Mouse (Mus musculus): ENCODE data around the gene Gcfc2.
A peak's percentile ranks its signal among the peaks of the same experiment; 100 is the strongest.

Gene Gcfc2

DNA sequence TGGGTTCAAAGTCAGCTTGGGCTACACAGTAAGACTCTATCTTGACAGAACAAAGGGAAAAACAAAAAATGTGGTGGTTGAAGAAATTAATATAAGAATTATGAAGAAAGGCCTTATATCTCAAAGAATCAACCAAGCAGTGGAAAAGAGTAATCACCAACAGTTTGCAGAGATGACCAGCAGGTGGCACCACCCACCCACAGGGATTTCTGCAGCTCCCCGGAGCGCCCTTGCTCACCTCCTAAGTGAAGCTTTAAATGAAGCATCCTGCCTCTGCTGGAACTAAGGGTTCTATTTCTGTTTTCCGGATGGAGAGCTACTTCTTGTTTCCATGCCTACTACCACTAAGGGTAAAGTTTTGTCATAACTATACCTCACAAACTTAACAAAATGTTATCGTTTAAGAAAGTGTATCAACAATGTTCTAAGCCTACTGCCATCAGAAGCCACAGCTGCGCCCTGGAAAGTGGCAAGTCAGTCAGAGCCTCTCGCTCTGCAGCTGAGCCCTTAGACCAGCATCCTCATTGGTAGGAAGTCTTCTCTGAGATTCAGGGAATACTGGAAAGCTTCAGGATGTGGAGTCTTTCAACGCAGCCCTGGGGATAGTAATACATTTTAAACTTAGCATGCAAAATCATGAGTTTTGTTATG, 52.6 kb downstream of the Gcfc2 start:
- peak; percentile 60 to 78 for DNase-seq (ENCODE audit: low spot score in 2 of 2)

DNA sequence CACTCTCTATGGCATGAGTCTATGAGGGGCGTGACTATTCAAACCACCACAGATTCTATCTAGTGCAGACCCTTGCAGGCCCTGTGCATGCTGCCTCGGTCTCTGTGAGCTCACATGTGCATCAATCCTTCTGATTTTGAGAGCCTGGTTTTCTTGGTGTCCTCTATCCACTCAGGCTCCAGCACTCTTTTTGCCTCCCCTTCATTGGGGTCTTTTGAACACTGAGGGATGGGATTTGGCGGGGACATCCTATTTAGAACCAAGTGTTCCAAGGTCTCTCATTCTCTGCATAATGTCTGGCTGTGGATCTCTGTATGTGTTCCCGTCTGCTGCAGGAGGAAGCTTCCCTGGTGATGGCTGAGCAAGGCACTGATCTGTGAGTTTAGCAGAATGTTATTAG, 55.8 kb downstream of the Gcfc2 start:
- peak in 1 of 2 experiments; percentile 6 for DNase-seq (ENCODE audit: low spot score in 2 of 2)

DNA sequence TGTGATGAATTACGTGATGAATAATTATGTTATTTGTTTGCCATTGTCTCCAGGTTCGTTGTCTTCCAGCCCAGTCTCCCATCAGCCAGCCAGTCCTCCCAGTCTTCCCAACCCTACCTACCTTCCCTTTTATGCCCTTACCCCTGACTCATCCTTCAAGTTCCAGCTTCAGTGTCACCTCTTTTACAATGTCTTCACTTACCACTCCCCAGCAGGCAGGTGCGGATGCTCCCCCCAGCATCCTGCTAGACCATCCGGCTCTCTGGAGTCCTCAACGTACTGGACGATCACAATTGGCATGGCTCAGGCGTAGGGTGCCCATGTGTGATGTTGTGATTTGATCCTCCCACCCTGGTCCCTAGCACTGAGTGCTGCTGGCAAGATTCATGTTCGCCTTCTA, 62.7 kb downstream of the Gcfc2 start:
- DNase-seq (ENCODE audit: low spot score in 2 of 2), result no peak

DNA sequence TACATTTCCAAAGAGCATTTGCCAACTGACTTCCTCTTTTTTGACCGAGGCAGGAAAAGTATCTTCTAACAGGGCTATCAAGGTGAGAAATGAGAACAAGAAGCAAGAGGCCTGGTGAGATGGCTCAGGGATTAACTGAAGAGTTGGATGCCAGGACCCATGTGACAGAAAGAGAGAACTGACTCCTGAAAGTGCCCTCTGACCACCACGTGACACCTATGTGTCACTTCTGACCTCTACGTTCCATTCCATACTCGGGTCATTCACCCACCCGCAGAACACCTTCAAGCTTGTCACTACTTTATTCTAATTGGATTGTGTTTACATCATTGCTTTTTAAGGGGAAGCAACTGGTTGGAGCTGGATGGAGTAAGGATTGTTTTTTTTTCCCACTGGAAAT, 63.1 kb downstream of the Gcfc2 start:
- no peak for DNase-seq (ENCODE audit: low spot score in 2 of 2)

- peak; percentile 74 to 81 for DNase-seq (ENCODE audit: low spot score in 2 of 2)
Measured at GRCm38 (mm10) chr6:81987010-81987409, 63.5 kb downstream of the Gcfc2 start.

DNA sequence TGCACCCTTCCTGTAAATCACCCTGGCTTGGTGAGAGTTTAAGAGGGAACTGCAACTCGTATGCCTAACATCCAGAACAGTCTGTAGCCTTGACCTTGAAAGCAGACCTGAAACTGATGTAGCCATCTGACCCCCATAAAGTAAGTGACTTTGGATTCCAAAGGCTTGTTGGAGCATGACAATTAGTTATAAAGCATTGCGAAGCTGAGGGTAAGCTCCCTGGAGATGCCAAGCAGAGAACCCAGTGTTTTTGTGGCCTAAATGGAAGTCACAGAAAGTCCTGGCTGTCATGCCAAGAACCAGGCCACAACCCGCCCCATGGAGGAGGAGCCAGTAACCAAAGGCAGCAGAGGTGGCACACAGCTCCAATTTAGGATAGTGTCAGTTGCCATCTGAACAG, 64.1 kb downstream of the Gcfc2 start:
- DNase-seq (ENCODE audit: low spot score in 2 of 2), result no peak

GRCm38 (mm10) chr6:81988341-81988740, 64.9 kb downstream of the Gcfc2 start:
- DNase-seq (ENCODE audit: low spot score in 2 of 2), result no peak

- no peak for DNase-seq (ENCODE audit: low spot score in 2 of 2)
Measured at GRCm38 (mm10) chr6:81990049-81990810, 66.8 kb downstream of the Gcfc2 start.

Data from cerebellum, postnatal 4 days (tissue).